ENCODE assay signal across 8 mouse cellular contexts in the genomic region with DNA sequence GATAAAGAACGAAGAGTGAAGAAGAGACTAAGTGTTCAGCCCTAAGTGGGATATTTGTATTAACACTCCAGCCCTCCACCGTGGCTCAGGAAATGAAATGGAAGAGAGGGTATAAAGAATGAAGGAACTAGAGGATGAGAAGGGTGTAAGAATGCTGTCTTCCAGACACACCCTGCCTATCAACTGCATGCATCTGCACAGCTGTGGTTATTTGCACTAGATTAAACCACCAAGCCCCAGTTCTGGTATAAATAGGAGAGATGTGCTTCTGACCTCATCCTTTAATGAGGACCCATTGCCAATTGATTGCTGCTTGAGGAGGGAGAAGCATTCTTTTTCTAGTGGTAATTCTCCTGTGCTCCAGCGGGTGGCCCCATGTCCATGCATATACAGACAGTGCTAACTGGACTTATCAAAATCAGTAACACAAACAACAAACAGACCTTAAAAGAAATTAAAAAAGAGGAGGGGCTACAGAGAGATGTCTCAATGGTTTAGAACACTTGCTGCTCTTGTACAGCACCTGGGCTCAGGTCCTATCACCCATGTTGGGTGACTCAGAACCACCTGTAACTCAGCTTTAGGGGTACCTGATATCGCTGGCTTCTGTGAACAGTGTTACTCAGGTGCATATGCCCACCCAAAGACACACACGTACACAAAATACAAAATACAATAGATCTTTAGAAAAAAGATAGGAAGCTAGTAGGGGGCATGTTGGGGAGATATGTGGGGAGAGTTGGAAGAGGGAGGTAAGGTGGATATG.
A peak's percentile ranks its signal among the peaks of the same experiment; 100 is the strongest.
DNase-seq lines count a peak whose midpoint lies in the region; ATAC-seq lines count a peak whose summit lies in the region.
"Had no signal": no experiment of that assay in that cellular context is flagged by ENCODE, and none has a peak within 500 bp of the region (broad histone marks: within the 10 kb centered on the region; RNA-seq: fewer than 3 reads in every experiment).

No protein-coding gene starts in this region.

- WGBS in liver, embryonic 13.5 days (ENCODE audit: insufficient replicate concordance), result 50% methylated on average over 5 of the region's 5 CpGs
- 69% methylated on average over 5 of the region's 5 CpGs for WGBS in forebrain, embryonic 16.5 days
- 76% methylated on average over 5 of the region's 5 CpGs for WGBS in neural tube, embryonic 13.5 days

- H3K36me3 ChIP-seq in liver, embryonic 13.5 days, result no peaks in the 10 kb centered on the region
- no peaks in the 10 kb centered on the region for H3K36me3 ChIP-seq in forebrain, embryonic 16.5 days (ENCODE audit: control insufficient read depth, insufficient read depth)
- no peaks in the 10 kb centered on the region for H3K36me3 ChIP-seq in neural tube, embryonic 13.5 days

- no peak overlapping the region for H3K4me2 ChIP-seq in liver, embryonic 13.5 days
- H3K4me2 ChIP-seq in forebrain, embryonic 16.5 days (ENCODE audit: low read length), result no peak overlapping the region
- H3K4me2 ChIP-seq in neural tube, embryonic 13.5 days, result no peak overlapping the region

- DNase-seq in liver, embryonic 13.5 days, result no peak
- DNase-seq in liver, result no peak
- peak; percentile 12 to 20 for DNase-seq in cerebellum, adult 18-20 months
- no peak for DNase-seq in ovary, postnatal 10 days (ENCODE audit: low spot score)
- no peak for DNase-seq in frontal cortex, postnatal 10 days (ENCODE audit: low spot score in 2 of 2)
- DNase-seq: gastrocnemius, postnatal 36 days had no signal

- no peak overlapping the region for H3K9ac ChIP-seq in liver, embryonic 13.5 days
- no peak overlapping the region for H3K9ac ChIP-seq in forebrain, embryonic 16.5 days (replicated peaks; ENCODE audit: low read depth, low read length)
- no peak overlapping the region for H3K9ac ChIP-seq in neural tube, embryonic 13.5 days

- no peak overlapping the region for H3K27ac ChIP-seq in liver, embryonic 13.5 days
- H3K27ac ChIP-seq in forebrain, embryonic 16.5 days (ENCODE audit: low read length), result no peak overlapping the region
- H3K27ac ChIP-seq in neural tube, embryonic 13.5 days (replicated peaks), result no peak overlapping the region

- H3K4me1 ChIP-seq in liver, embryonic 13.5 days (replicated peaks), result no peaks in the 10 kb centered on the region
- no peaks in the 10 kb centered on the region for H3K4me1 ChIP-seq in forebrain, embryonic 16.5 days (replicated peaks; ENCODE audit: control insufficient read depth, insufficient read depth, low read length)
- no peaks in the 10 kb centered on the region for H3K4me1 ChIP-seq in neural tube, embryonic 13.5 days (replicated peaks)

- no peaks in the 10 kb centered on the region for H3K27me3 ChIP-seq in liver, embryonic 13.5 days
- H3K27me3 ChIP-seq in forebrain, embryonic 16.5 days (replicated peaks; ENCODE audit: control insufficient read depth, insufficient read depth, low read length), result no peaks in the 10 kb centered on the region
- H3K27me3 ChIP-seq in neural tube, embryonic 13.5 days, result no peaks in the 10 kb centered on the region

- peak; percentile 59 for ATAC-seq in liver, embryonic 13.5 days (ENCODE audit: low read depth)
- 0 out of 2 replicates have a peak, but pooled peaks have one; percentile 63 for ATAC-seq in forebrain, embryonic 16.5 days
- ATAC-seq in neural tube, embryonic 13.5 days (ENCODE audit: low read depth), result peak; percentile 59

- no peaks in the 10 kb centered on the region for H3K9me3 ChIP-seq in liver, embryonic 13.5 days (replicated peaks)
- no peaks in the 10 kb centered on the region for H3K9me3 ChIP-seq in forebrain, embryonic 16.5 days (ENCODE audit: control insufficient read depth, low read length)
- no peaks in the 10 kb centered on the region for H3K9me3 ChIP-seq in neural tube, embryonic 13.5 days

- no peak overlapping the region for H3K4me3 ChIP-seq in liver, embryonic 13.5 days (replicated peaks)
- no peak overlapping the region for H3K4me3 ChIP-seq in forebrain, embryonic 16.5 days (replicated peaks; ENCODE audit: low read length)
- H3K4me3 ChIP-seq in neural tube, embryonic 13.5 days, result no peak overlapping the region

Comparison
In these comparisons a context has a peak if more than half of its experiments do, and no peak if none do; other contexts are left out.
1. DNase-seq: peak in cerebellum, adult 18-20 months (2 of 2); none in liver, embryonic 13.5 days (single experiment), liver (single experiment), ovary, postnatal 10 days (single experiment) and frontal cortex, postnatal 10 days (0 of 2).
2. Peak in every context shown above with its lines, with median percentiles within 50 percentile points of each other: ATAC-seq.